Mouse (Mus musculus) right cerebral cortex, postnatal 36 days (tissue): ENCODE data around the gene Atp1b1.

Experiments
- DNase-seq, 2 experiments: peaks; one replicate each; pipeline ENCODE4 v3.0.0; 2022; ENCODE audit warnings: low spot score in 2 of 2, mixed read lengths in 1 of 2

Gene Atp1b1

GRCm38 (mm10) chr1:164458245-164458613 lies at the start of gene Atp1b1:
Gene Atp1b1 (minus strand): TSS chr1:164458355.
- peak; percentile 87 to 89 for DNase-seq

DNA sequence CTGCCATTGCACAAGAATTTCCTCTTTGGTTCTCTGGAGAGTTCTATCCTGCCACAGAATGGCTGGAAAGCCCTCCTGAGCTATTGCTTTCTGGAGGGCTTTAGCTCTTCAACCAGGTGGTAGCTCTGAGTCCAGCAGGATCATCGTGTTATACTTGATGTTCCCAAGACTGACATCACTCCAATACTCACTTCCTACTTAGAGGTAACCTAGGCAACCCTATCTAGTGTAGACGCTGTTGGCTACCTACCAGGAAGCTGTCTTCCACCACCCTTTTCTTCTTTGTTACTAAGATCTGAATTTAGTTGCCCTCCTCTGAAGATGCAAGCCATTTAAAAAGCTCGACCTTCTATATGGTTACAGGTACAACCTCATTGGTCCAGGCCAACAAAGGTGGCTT lies 46.9 kb upstream of the Atp1b1 start:
- DNase-seq: no peak

GRCm38 (mm10) chr1:164503140-164503730 lies 45.1 kb upstream of the Atp1b1 start:
- no peak for DNase-seq

- DNase-seq: no peak
These were observed 44.1 kb upstream of the Atp1b1 start for GRCm38 (mm10) chr1:164502231-164502630.

GRCm38 (mm10) chr1:164494741-164495512 lies 36.8 kb upstream of the Atp1b1 start:
- DNase-seq: no peak

DNA sequence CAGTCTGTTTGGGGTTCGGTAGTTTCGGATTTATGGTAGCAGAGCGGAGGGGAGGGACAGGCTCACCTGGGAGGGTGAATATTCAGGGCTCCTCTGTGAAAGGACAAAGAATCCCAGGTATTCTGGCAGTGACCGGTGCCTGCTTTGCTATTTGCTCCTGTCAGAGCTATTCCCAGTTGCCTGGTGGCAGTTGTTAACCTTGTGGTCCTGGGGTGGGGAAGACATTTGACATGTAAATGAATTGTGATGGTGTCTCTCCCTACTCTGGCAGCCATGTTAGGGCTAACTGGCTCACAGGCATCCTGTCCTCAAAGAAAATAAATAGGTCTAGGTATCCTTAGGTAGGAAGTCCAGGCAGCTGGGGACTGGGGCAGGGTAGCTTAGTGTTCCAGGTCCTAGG lies 36.1 kb upstream of the Atp1b1 start:
- DNase-seq: no peak

- no peak for DNase-seq
These were observed 35.0 kb upstream of the Atp1b1 start for GRCm38 (mm10) chr1:164493042-164493705.

GRCm38 (mm10) chr1:164492476-164492875 lies 34.3 kb upstream of the Atp1b1 start:
- no peak for DNase-seq

DNA sequence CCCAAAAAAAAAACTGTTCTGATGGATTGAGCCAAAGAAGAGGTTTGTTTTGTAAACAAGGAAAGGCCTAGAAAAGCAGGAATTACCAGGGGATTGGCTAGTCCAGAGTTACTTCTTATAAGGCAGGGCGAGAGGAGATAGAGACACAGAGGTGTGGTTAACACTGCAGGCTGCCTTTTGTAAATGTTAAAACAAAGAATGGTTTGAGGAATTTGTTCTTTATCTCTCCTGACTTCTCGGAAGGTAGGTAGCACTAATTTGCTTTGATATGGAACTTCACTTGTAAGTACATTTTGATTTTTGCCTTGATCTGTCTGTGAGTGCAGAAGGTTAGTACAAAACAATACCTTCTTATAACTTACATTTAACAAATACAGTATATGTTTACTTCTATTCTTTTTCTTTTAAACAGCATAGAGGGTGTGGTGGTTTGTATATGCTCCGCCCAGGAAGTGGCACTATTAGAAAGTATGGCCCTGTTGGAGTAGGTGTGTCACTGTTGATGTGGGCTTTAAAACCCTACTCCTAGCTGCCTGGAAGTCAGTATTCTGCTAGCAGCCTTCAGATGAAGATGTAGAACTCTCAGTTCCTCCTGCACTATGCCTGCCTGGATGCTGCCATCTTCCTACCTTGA lies 31.9 kb upstream of the Atp1b1 start:
- no peak for DNase-seq

DNA sequence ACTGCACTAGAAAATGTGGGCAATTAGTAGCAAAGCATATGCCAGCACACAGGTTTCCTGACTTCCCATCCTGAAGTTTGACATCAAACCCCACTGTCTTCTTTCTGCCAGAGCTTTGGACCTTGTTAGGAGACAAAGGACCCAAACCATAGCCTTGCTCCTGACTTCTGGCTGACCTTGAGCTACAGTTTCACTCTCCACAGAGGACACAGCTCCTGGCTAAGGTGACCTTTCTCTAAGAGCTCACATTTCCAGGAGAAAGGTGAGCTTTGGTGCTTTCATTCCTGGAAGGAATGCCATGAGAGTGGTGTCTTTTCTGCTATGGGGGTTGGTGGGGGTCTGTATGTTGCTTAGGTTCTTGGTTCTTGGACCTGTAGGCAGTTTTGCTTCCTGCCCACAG lies 25.6 kb upstream of the Atp1b1 start:
- DNase-seq: no peak

GRCm38 (mm10) chr1:164482833-164483232 lies 24.7 kb upstream of the Atp1b1 start:
- DNase-seq: no peak

GRCm38 (mm10) chr1:164481645-164482354 lies 23.6 kb upstream of the Atp1b1 start:
- DNase-seq: no peak

DNA sequence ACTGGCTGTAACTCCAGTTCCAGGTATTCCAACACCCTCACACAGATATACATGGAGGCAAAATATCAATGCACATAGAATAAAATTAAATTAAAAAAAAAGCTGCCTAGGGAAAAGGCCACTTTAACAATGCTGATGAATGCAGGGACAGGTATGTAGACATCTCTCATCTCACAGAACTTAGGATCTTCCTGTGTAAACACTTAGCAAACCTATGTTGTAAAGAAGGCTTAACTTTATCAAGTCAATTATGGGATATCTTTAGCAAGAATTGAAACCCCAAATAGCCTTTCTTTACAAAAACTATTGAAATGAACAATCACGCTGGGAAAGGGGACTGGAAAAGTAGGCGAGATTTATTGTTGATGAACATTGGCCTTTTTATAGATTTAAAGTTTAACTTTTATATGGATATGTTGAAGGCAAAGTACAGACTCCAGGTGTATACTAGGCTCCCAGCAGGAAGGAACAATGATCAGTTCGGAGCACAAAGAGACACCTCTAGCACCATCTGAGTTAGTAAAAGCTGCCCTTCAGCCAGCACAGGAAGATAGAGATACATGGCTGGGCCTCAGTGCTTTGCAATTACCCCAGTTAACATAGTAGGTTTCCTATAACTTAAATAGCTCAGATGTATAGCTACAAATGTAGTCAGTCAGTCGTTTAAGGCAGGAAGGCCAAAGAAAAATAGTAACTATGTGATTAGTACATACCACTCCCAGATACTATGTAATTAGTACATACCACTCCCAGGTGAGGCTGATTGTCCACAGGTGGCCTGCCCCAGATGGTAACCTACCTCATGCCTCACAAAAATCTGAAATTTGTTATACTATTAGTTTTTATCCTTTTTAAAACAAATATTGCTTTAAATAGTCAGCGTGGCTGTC lies 22.8 kb upstream of the Atp1b1 start:
- DNase-seq: no peak

- DNase-seq: no peak
These were observed 17.7 kb upstream of the Atp1b1 start for GRCm38 (mm10) chr1:164475895-164476294.

- no peak for DNase-seq
These were observed 16.8 kb upstream of the Atp1b1 start for GRCm38 (mm10) chr1:164474778-164475511.

DNA sequence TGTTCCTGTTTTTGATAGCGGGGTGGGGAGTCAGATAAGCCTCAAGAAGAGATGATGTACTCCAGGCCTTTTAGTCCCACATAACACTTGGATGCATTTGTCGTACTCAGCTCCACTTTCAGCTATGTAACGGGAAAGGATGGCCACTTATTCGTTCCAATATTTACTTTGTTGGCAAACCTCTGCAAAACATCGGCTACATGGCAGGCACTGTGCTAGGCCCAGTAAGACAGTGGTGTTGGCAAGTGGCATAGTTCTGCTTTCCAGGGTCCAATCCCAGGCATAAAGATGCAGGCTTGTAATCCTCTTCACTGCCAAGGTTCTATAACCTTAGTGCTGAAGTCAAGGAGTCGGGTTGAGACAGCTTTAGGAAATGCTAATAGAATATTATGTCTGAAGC lies 16.2 kb upstream of the Atp1b1 start:
- no peak for DNase-seq

DNA sequence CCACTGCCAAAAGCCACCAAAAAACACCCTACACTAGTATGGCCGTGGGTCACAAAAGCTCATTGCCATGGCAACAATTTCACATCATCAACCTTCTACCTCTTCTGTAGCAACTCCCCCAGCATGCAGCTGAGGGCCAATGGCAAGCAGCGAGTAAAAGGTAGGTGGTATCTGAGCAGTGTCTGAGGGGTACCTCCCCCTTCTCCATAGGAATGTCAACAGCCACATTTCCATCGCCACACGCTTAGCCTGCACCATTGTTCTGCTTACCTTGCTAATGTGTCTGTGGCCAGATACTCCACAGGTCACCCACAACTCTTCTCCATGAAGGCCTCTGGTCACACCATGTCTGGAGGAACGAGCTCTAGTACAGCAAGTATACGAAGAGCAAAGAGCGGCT lies 15.2 kb upstream of the Atp1b1 start:
- DNase-seq: no peak

DNA sequence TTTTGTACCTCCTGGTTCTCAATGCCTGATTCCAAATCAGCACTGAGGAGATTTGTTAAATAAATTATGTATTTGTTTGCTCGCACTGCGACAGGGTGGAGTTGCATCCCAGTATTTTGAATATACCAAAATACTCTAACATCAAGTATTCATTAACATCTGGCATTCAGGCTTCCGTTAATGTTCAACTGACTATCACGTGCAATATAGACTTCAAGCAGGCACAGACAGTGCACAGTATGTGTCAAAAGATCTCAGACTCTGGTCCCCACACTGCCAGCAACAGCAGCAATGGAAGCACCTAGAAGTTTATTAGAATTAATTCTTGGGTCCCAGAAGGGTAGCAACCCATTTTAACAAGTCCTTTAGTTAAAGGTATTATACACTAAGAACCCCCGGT lies 13.5 kb upstream of the Atp1b1 start:
- DNase-seq: no peak

DNA sequence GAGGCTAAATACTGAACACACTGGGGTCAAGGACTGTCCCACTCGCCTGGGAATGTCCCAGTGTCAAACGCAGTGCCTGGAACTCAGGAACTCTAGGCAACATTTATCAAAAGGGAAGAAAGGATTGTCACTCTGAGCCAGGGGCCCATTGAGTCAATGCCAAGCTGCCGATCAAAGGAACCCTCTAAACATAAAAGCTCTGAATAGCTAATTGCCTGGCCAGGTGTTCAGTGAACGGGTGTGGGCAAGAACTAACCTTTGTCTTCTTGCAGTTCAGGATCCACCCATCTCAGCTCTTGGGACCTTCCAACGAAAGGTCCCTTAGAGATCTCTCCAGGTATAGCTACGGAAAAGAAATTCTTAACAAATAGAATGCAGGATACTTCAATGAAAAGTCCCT lies 12.8 kb upstream of the Atp1b1 start:
- no peak for DNase-seq

GRCm38 (mm10) chr1:164468329-164468728 lies 10.2 kb upstream of the Atp1b1 start:
- no peak for DNase-seq
